Mouse (Mus musculus) stomach, embryonic 16.5 days (tissue): ENCODE results near the gene Trim65. TPM values are rescaled to one million over a fixed set of nuclear protein-coding genes. Genes with fewer than 3 reads are reported as not detected.

Experiments used
- ATAC-seq: fragments of 200-750 bp; cut with Nextera tagmentation; 2 replicates; pipeline ENCODE4 v1.8.0; 2017; ENCODE audit warnings: moderate number of reproducible peaks, moderate TSS enrichment; ENCODE audit not compliant: insufficient read depth, low FRiP score
- H3K27ac ChIP-seq: fragments of 300-500 bp; sonication (generic); 2 replicates; pipeline ENCODE4 v1.5.1; 2014; ENCODE audit warnings: low read length
- H3K27me3 ChIP-seq: fragments of 300-500 bp; sonication (generic); 2 replicates; pipeline ENCODE4 v1.6.1; 2014; ENCODE audit warnings: low read length, control low read depth, mixed read lengths; ENCODE audit not compliant: control insufficient read depth, insufficient read depth
- H3K36me3 ChIP-seq: fragments of 300-500 bp; sonication (generic); 2 replicates; pipeline ENCODE4 v1.6.1; 2014; ENCODE audit warnings: low read length; ENCODE audit not compliant: control insufficient read depth, insufficient read depth
- H3K4me1 ChIP-seq: fragments of 300-500 bp; sonication (generic); 2 replicates; pipeline ENCODE4 v1.6.1; 2014; ENCODE audit warnings: low read length, control low read depth, mixed read lengths; ENCODE audit not compliant: control insufficient read depth, insufficient read depth
- H3K4me2 ChIP-seq: fragments of 300-500 bp; sonication (generic); 2 replicates; pipeline ENCODE4 v1.6.1; 2014; ENCODE audit warnings: low read depth, low read length, mixed read lengths
- H3K4me3 ChIP-seq: fragments of 300-500 bp; sonication (generic); replicated peaks from 2 replicates; pipeline ENCODE4 v1.5.1; 2014; ENCODE audit warnings: mild to moderate bottlenecking, low read length
- H3K9ac ChIP-seq: fragments of 300-500 bp; sonication (generic); 2 replicates; pipeline ENCODE4 v1.6.1; 2014; ENCODE audit warnings: low read length
- H3K9me3 ChIP-seq: fragments of 300-500 bp; sonication (generic); replicated peaks from 2 replicates; pipeline ENCODE4 v1.6.1; 2016; ENCODE audit warnings: low read length, control low read depth; ENCODE audit not compliant: control insufficient read depth
- WGBS: fragments of 180-500 bp; shearing (Covaris S2); extraction: QIAGEN DNeasy Blood & Tissue Kit; methylation state at CpG from one replicate; pipeline ENCODE4 v1.1.7; 2014; 5-methylcytosine and 5-hydroxymethylcytosine counted together
- polyA plus RNA-seq: library from polyadenylated mRNA; unstranded; fragments of >200 nt; fragmentation: Nextera tagmentation; extraction: Ambion mirVana; gene quantifications from 2 replicates; pipeline ENCODE4 v1.2.1, GENCODE M21; 2015

Gene Trim65
- polyA plus RNA-seq, 1 experiment from 2014 or later = 6.2 TPM

GRCm38 (mm10) chr11:116111611-116112203, 19.2 kb downstream of the Trim65 start:
- H3K4me1 ChIP-seq = peaks cover 33% of the 10 kb centered on the region
- H3K36me3 ChIP-seq = no peaks in the 10 kb centered on the region
- no peak overlapping the region for H3K4me2 ChIP-seq
- peaks cover 18% of the 10 kb centered on the region for H3K27me3 ChIP-seq
- no peak overlapping the region for H3K9ac ChIP-seq
- H3K4me3 ChIP-seq = no peak overlapping the region
- no peak for ATAC-seq
- no peaks in the 10 kb centered on the region for H3K9me3 ChIP-seq
- H3K27ac ChIP-seq = no peak overlapping the region
- 88% methylated on average over 19 of the region's 19 CpGs for WGBS

DNA sequence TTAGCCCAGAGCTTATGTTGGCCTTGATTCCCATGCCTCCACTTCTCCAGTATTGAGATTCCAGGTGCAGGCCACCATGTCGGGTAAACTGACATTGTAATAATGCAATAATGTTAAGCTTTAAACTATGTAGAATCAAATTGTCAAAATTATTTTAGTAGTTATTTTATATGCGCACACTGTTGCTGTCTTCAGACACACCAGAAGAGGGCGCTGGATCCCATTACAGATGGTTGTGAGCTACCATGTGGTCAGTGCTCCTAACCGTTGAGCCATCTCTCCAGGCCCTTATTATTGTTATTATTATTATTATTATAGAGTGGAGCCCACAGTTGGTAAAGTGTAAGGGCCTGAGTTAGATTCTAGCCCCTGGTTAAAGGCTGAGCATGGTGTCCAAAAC, 19.9 kb downstream of the Trim65 start:
- WGBS = 82% methylated on average over 4 of the region's 4 CpGs
- H3K4me1 ChIP-seq = peaks cover 39% of the 10 kb centered on the region
- peak overlapping the region; percentile 50; the same call in 1 of the 2 replicates for H3K27ac ChIP-seq
- H3K4me2 ChIP-seq = peak overlapping the region; percentile 87; the same call in 1 of the 2 replicates
- no peak for ATAC-seq
- H3K9ac ChIP-seq = no peak overlapping the region
- H3K9me3 ChIP-seq = no peaks in the 10 kb centered on the region
- no peak overlapping the region; the same call in 1 of the 2 replicates for H3K4me3 ChIP-seq
- H3K36me3 ChIP-seq = no peaks in the 10 kb centered on the region
- peaks cover 18% of the 10 kb centered on the region for H3K27me3 ChIP-seq

GRCm38 (mm10) chr11:116110540-116110939, 20.4 kb downstream of the Trim65 start:
- H3K27ac ChIP-seq = peak overlapping the region; percentile 50
- H3K27me3 ChIP-seq = peaks cover 18% of the 10 kb centered on the region
- ATAC-seq = peak; percentile 8; the same call in 1 of the 2 replicates
- peak overlapping the region; percentile 67 for H3K4me3 ChIP-seq
- H3K4me1 ChIP-seq = peaks cover 42% of the 10 kb centered on the region
- peak overlapping the region; percentile 81 for H3K9ac ChIP-seq
- peak overlapping the region; percentile 87 for H3K4me2 ChIP-seq
- 0 out of 2 replicates have a peak, but pooled peaks cover 5% of the 10 kb centered on the region for H3K36me3 ChIP-seq
- 19% methylated on average over 10 of the region's 10 CpGs for WGBS
- no peaks in the 10 kb centered on the region for H3K9me3 ChIP-seq

- peak overlapping the region; percentile 45 for H3K27ac ChIP-seq
- peak; percentile 73; the same call in 1 of the 2 replicates for ATAC-seq
- peaks cover 42% of the 10 kb centered on the region for H3K4me1 ChIP-seq
- WGBS = 3% methylated on average over 35 of the region's 35 CpGs
- H3K9me3 ChIP-seq = no peaks in the 10 kb centered on the region
- 0 out of 2 replicates have a peak, but pooled peaks cover 5% of the 10 kb centered on the region for H3K36me3 ChIP-seq
- peak overlapping the region; percentile 67 for H3K4me3 ChIP-seq
- peak overlapping the region; percentile 87 for H3K4me2 ChIP-seq
- peak overlapping the region; percentile 81 for H3K9ac ChIP-seq
- H3K27me3 ChIP-seq = peaks cover 18% of the 10 kb centered on the region
Observed at GRCm38 (mm10) chr11:116110131-116110530, 20.8 kb downstream of the Trim65 start.

- ATAC-seq = peak; percentile 18; the same call in 1 of the 2 replicates
- 0 out of 2 replicates have a peak, but pooled peaks cover 5% of the 10 kb centered on the region for H3K36me3 ChIP-seq
- H3K4me2 ChIP-seq = peak overlapping the region; percentile 87
- WGBS = 2% methylated on average over 70 of the region's 70 CpGs
- peaks cover 44% of the 10 kb centered on the region for H3K4me1 ChIP-seq
- H3K9me3 ChIP-seq = no peaks in the 10 kb centered on the region
- H3K27me3 ChIP-seq = peaks cover 18% of the 10 kb centered on the region
- H3K9ac ChIP-seq = peak overlapping the region; percentile 81
- H3K4me3 ChIP-seq = peak overlapping the region; percentile 67
- H3K27ac ChIP-seq = peak overlapping the region; percentile 45
Observed at GRCm38 (mm10) chr11:116109441-116110081, 21.4 kb downstream of the Trim65 start.

DNA sequence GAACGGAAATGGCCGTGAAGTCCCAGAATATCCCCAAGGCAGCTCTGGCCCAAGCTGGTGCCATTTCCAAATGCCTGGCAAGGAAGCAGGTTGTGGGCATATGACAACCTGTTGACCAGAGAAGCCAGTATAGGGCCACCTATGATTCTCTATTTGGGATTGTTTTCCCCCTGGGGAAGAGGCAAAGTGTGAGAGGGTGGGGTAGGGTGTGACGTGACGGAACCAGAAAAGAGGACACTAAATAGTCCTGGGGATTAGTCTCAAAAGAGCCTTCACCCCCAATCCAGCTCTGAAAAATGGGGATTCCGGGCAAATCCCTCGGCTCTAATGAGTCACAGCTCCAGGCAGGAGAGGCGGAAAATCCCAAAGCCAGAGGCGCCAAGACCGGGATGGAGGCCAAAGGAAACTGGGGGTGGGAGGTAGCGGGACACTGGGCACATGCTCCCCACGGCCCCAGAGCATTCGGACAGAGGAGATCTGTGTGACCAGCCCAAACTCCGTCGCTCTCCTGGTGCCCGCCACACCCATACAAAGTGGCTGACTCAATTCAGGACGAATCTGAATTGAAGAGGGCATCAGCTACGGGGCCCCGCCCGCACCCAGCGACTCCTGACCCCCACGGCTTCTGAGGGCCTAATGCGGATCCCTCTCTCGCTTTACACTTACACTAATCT, 22.3 kb downstream of the Trim65 start:
- Histone ChIP-seq H3K9me3 (no peaks in the 10 kb centered on the region), H3K4me2 (peak overlapping the region; percentile 87), H3K27ac (peak overlapping the region; percentile 45), H3K9ac (peak overlapping the region; percentile 81), H3K27me3 (peaks cover 18% of the 10 kb centered on the region), H3K36me3 (0 out of 2 replicates have a peak, but pooled peaks cover 5% of the 10 kb centered on the region), H3K4me3 (peak overlapping the region; percentile 67), H3K4me1 (peaks cover 54% of the 10 kb centered on the region)
- WGBS = 13% methylated on average over 23 of the region's 23 CpGs
- ATAC-seq = no peak

- peak overlapping the region; percentile 81 for H3K9ac ChIP-seq
- H3K36me3 ChIP-seq = 0 out of 2 replicates have a peak, but pooled peaks cover 5% of the 10 kb centered on the region
- H3K4me1 ChIP-seq = peaks cover 61% of the 10 kb centered on the region
- no peak for ATAC-seq
- peak overlapping the region; percentile 45 for H3K27ac ChIP-seq
- H3K4me3 ChIP-seq = peak overlapping the region; percentile 67
- H3K4me2 ChIP-seq = peak overlapping the region; percentile 87
- WGBS = 40% methylated on average over 19 of the region's 19 CpGs
- H3K9me3 ChIP-seq = no peaks in the 10 kb centered on the region
- H3K27me3 ChIP-seq = peaks cover 18% of the 10 kb centered on the region
Observed at GRCm38 (mm10) chr11:116107777-116108285, 23.1 kb downstream of the Trim65 start.

DNA sequence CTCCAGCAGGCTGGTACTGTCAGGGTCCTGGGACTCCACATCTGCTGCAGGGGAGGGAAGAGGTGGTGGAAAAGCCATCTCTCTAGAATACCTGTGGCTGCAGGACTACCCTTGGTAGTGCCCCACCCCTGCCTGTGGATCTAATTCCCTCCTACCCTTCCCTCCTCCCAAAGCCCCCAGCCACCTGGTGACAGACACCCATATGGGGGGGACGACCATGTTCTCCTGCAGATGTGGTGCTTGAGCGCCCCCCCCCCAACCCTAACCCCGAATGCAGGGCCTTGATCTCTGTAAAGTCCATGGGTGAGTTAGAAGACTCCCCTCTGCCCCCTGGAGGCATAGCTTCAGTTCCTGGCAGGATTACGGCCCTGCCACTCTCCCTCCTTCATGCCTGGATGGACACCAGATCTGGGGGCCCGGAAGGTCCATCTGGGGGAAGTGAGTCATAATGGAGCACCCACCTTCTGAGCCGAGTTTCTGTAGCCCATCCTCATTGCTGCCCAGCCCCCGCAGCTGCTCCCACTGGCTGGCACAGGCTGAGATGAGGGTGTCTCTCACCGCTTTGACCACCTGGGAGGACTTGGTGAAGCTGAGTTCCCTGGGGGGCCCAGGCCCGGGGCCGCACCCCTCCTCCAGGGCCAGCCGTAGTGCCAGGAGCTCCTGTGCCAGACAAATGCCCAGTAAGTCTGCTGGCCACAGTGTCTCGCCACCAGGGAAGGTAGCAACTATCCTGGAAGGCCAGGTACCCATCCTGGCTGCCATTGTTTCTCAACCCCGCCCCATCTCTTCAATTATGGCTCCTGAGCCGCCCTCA, 23.8 kb downstream of the Trim65 start:
- WGBS = 47% methylated on average over 13 of the region's 14 CpGs
- Histone ChIP-seq H3K9ac (peak overlapping the region; percentile 81), H3K36me3 (0 out of 2 replicates have a peak, but pooled peaks cover 5% of the 10 kb centered on the region), H3K9me3 (no peaks in the 10 kb centered on the region), H3K4me2 (peak overlapping the region; percentile 87), H3K27me3 (peaks cover 18% of the 10 kb centered on the region), H3K4me3 (peak overlapping the region; percentile 67), H3K27ac (peak overlapping the region; percentile 45), H3K4me1 (peaks cover 66% of the 10 kb centered on the region)
- ATAC-seq = no peak
